Mouse (Mus musculus) lung, postnatal 0 days (tissue): ENCODE data around the gene Snrpd2. TPM values are rescaled to one million over a fixed set of nuclear protein-coding genes. Genes with fewer than 3 reads are reported as not detected.
A peak's percentile ranks its signal among the peaks of the same experiment; 100 is the strongest.

Source experiments
- ATAC-seq: fragments of 200-750 bp; cut with Nextera tagmentation; 2 replicates; pipeline ENCODE4 v1.8.0; 2017; ENCODE audit warnings: moderate library complexity
- DNase-seq: peaks from one replicate; pipeline ENCODE4 v3.0.0-alpha.2; 2016; ENCODE audit warnings: low spot score
- H3K27ac ChIP-seq: fragments of 300-500 bp; sonication (generic); 2 replicates; pipeline ENCODE4 v1.5.1; 2014; ENCODE audit warnings: antibody characterized with exemption, mild to moderate bottlenecking, low read length, mixed read lengths
- H3K27me3 ChIP-seq: fragments of 300-500 bp; sonication (generic); replicated peaks from 2 replicates; pipeline ENCODE4 v1.6.1; 2014; ENCODE audit warnings: low read length, mixed read lengths; ENCODE audit not compliant: insufficient read depth
- H3K36me3 ChIP-seq: fragments of 300-500 bp; sonication (generic); 2 replicates; pipeline ENCODE4 v1.6.1; 2014; ENCODE audit warnings: low read length, mixed read lengths; ENCODE audit not compliant: insufficient read depth
- H3K4me1 ChIP-seq: fragments of 300-500 bp; sonication (generic); 2 replicates; pipeline ENCODE4 v1.6.1; 2014; ENCODE audit warnings: antibody characterized with exemption, low read depth, low read length, mixed read lengths; ENCODE audit not compliant: insufficient read depth
- H3K4me2 ChIP-seq: fragments of 300-500 bp; sonication (generic); replicated peaks from 2 replicates; pipeline ENCODE4 v1.6.1; 2014; ENCODE audit warnings: low read depth, mild to moderate bottlenecking, low read length, moderate library complexity, mixed read lengths
- H3K4me3 ChIP-seq: fragments of 300-500 bp; sonication (generic); 2 replicates; pipeline ENCODE4 v1.5.1; 2014; ENCODE audit warnings: low read depth, low read length
- H3K9ac ChIP-seq: fragments of 300-500 bp; sonication (generic); replicated peaks from 2 replicates; pipeline ENCODE4 v1.6.1; 2014; ENCODE audit warnings: low read depth, mild to moderate bottlenecking
- H3K9me3 ChIP-seq: fragments of 300-500 bp; sonication (generic); 2 replicates; pipeline ENCODE4 v1.6.1; 2016; ENCODE audit warnings: low read length, mixed read lengths
- CTCF ChIP-seq: IDR thresholded peaks from 2 replicates; pipeline ENCODE4 v1.5.1; 2016; ENCODE audit warnings: antibody characterized with exemption, mild to moderate bottlenecking
- EP300 ChIP-seq: IDR thresholded peaks from 2 replicates; pipeline ENCODE4 v1.6.1; 2016; ENCODE audit warnings: antibody characterized with exemption, mild to moderate bottlenecking, control low read depth
- WGBS: fragments of 180-500 bp; shearing (Covaris S2); extraction: QIAGEN DNeasy Blood & Tissue Kit; methylation state at CpG from one replicate; pipeline ENCODE4 v1.1.7; 2014; 5-methylcytosine and 5-hydroxymethylcytosine counted together
- polyA plus RNA-seq: library from polyadenylated mRNA; unstranded; fragments of >200 nt; fragmentation: Nextera tagmentation; extraction: Ambion mirVana; gene quantifications from 2 replicates; pipeline ENCODE4 v1.2.1, GENCODE M21; 2015

The Snrpd2 gene
- 63.2 and 65.2 TPM in 2 replicates for polyA plus RNA-seq

GRCm38 (mm10) chr7:19149626-19150025 is at the start of gene Snrpd2:
TSS of gene Snrpd2 (plus strand) at chr7:19149722.
- Histone ChIP-seq H3K4me1 (peaks cover 8% of the 10 kb centered on the region), H3K27me3 (no peaks in the 10 kb centered on the region), H3K27ac (peak within 1 kb of the TSS; percentile 79), H3K4me2 (peak within 1 kb of the TSS; percentile 62), H3K4me3 (peak within 1 kb of the TSS; percentile 46), H3K36me3 (0 out of 2 replicates have a peak, but pooled peaks cover 14% of the 10 kb centered on the region), H3K9me3 (no peaks in the 10 kb centered on the region), H3K9ac (peak within 1 kb of the TSS; percentile 35)
- TF ChIP-seq EP300 (0 out of 2 replicates have a peak, but pooled peaks have one; percentile 6), CTCF (no peak)
- 0% methylated on average over 24 of the region's 24 CpGs for WGBS
- peak; percentile 98 for DNase-seq
- ATAC-seq, result peak; percentile 93

- ATAC-seq (no peak), DNase-seq (no peak)
- Histone ChIP-seq H3K9me3 (no peaks in the 10 kb centered on the region), H3K9ac (no peak overlapping the region), H3K36me3 (no peaks in the 10 kb centered on the region), H3K4me2 (no peak overlapping the region), H3K27ac (no peak overlapping the region), H3K4me3 (no peak overlapping the region), H3K27me3 (no peaks in the 10 kb centered on the region), H3K4me1 (peaks cover 11% of the 10 kb centered on the region)
- TF ChIP-seq CTCF (no peak), EP300 (no peak)
- WGBS, result 67% methylated on average over 1 of the region's 1 CpGs
Measured at GRCm38 (mm10) chr7:19100290-19100689, 49.2 kb upstream of the Snrpd2 start.

- H3K27ac ChIP-seq, result no peak overlapping the region
- no peaks in the 10 kb centered on the region for H3K4me1 ChIP-seq
- TF ChIP-seq EP300 (no peak), CTCF (no peak)
- no peak overlapping the region for H3K4me3 ChIP-seq
- DNase-seq (no peak), ATAC-seq (no peak)
- no peak overlapping the region for H3K9ac ChIP-seq
- no peak overlapping the region for H3K4me2 ChIP-seq
- no peaks in the 10 kb centered on the region for H3K9me3 ChIP-seq
- H3K27me3 ChIP-seq, result no peaks in the 10 kb centered on the region
- no peaks in the 10 kb centered on the region for H3K36me3 ChIP-seq
Measured at GRCm38 (mm10) chr7:19103741-19104140, 45.8 kb upstream of the Snrpd2 start.

- 74% methylated on average over 2 of the region's 2 CpGs for WGBS
- Histone ChIP-seq H3K27ac (no peak overlapping the region), H3K4me3 (no peak overlapping the region), H3K9me3 (no peaks in the 10 kb centered on the region), H3K36me3 (no peaks in the 10 kb centered on the region), H3K9ac (no peak overlapping the region), H3K4me1 (no peaks in the 10 kb centered on the region), H3K27me3 (no peaks in the 10 kb centered on the region), H3K4me2 (no peak overlapping the region)
- DNase-seq (no peak), ATAC-seq (no peak)
- TF ChIP-seq EP300, result no peak
- no peak for TF ChIP-seq CTCF
Measured at GRCm38 (mm10) chr7:19104486-19104885, 45.0 kb upstream of the Snrpd2 start.

- Histone ChIP-seq H3K9ac (no peak overlapping the region), H3K9me3 (no peaks in the 10 kb centered on the region), H3K27ac (no peak overlapping the region), H3K36me3 (no peaks in the 10 kb centered on the region), H3K4me2 (no peak overlapping the region), H3K4me1 (no peaks in the 10 kb centered on the region), H3K27me3 (no peaks in the 10 kb centered on the region), H3K4me3 (no peak overlapping the region)
- WGBS, result 50% methylated on average over 3 of the region's 3 CpGs
- DNase-seq, result no peak
- no peak for TF ChIP-seq EP300
- TF ChIP-seq CTCF, result no peak
- ATAC-seq, result no peak
Measured at GRCm38 (mm10) chr7:19107436-19107835, 42.1 kb upstream of the Snrpd2 start.

- ATAC-seq, result no peak
Measured at GRCm38 (mm10) chr7:19109565-19109964, 40.0 kb upstream of the Snrpd2 start.

More at GRCm38 (mm10) chr7:19109565-19109964, 40.0 kb upstream of the Snrpd2 start:
- Histone ChIP-seq H3K4me3 (no peak overlapping the region), H3K36me3 (no peaks in the 10 kb centered on the region), H3K4me2 (no peak overlapping the region), H3K9ac (no peak overlapping the region), H3K4me1 (no peaks in the 10 kb centered on the region), H3K9me3 (no peaks in the 10 kb centered on the region), H3K27me3 (no peaks in the 10 kb centered on the region), H3K27ac (no peak overlapping the region)
- no peak for TF ChIP-seq EP300
- TF ChIP-seq CTCF, result no peak
- no peak for DNase-seq
- 70% methylated on average over 1 of the region's 1 CpGs for WGBS
